Mouse (Mus musculus) hindbrain, embryonic 12.5 days (tissue): Measurements from ENCODE around the gene Rexo1. TPM values are rescaled to one million over a fixed set of nuclear protein-coding genes. Genes with fewer than 3 reads are reported as not detected.
A peak's percentile ranks its signal among the peaks of the same experiment; 100 is the strongest.

Source experiments
- ATAC-seq: fragments of 200-750 bp; cut with Nextera tagmentation; 2 replicates; pipeline ENCODE4 v1.8.0; 2017; ENCODE audit warnings: moderate TSS enrichment; ENCODE audit not compliant: low FRiP score
- H3K27ac ChIP-seq: fragments of 300-500 bp; sonication (generic); 2 replicates; pipeline ENCODE4 v1.5.1; 2016; ENCODE audit warnings: mild to moderate bottlenecking
- H3K27me3 ChIP-seq: fragments of 300-500 bp; sonication (generic); 2 replicates; pipeline ENCODE4 v1.6.1; 2016; ENCODE audit warnings: mild to moderate bottlenecking
- H3K36me3 ChIP-seq: fragments of 300-500 bp; sonication (generic); 2 replicates; pipeline ENCODE4 v1.6.1; 2016; ENCODE audit warnings: mild to moderate bottlenecking
- H3K4me1 ChIP-seq: fragments of 300-500 bp; sonication (generic); 2 replicates; pipeline ENCODE4 v1.6.1; 2016
- H3K4me2 ChIP-seq: fragments of 300-500 bp; sonication (generic); replicated peaks from 2 replicates; pipeline ENCODE4 v1.6.1; 2016; ENCODE audit warnings: mild to moderate bottlenecking
- H3K4me3 ChIP-seq: fragments of 300-500 bp; sonication (generic); 2 replicates; pipeline ENCODE4 v1.5.1; 2016; ENCODE audit warnings: mild to moderate bottlenecking
- H3K9ac ChIP-seq: fragments of 300-500 bp; sonication (generic); 2 replicates; pipeline ENCODE4 v1.6.1; 2016; ENCODE audit warnings: mild to moderate bottlenecking, moderate library complexity
- H3K9me3 ChIP-seq: fragments of 300-500 bp; sonication (generic); replicated peaks from 2 replicates; pipeline ENCODE4 v1.6.1; 2016; ENCODE audit warnings: mild to moderate bottlenecking
- WGBS: fragments of 180-500 bp; shearing (Covaris S2); methylation state at CpG from one replicate; pipeline ENCODE4 v1.1.7; 2016; 5-methylcytosine and 5-hydroxymethylcytosine counted together
- polyA plus RNA-seq: library from polyadenylated mRNA; unstranded; fragments of >200 nt; fragmentation: Nextera tagmentation; extraction: Ambion mirVana; gene quantifications from 2 replicates; pipeline ENCODE4 v1.2.1, GENCODE M21; 2016

Rexo1 gene
- polyA plus RNA-seq, 1 experiment from 2014 or later = 33.1 TPM

DNA sequence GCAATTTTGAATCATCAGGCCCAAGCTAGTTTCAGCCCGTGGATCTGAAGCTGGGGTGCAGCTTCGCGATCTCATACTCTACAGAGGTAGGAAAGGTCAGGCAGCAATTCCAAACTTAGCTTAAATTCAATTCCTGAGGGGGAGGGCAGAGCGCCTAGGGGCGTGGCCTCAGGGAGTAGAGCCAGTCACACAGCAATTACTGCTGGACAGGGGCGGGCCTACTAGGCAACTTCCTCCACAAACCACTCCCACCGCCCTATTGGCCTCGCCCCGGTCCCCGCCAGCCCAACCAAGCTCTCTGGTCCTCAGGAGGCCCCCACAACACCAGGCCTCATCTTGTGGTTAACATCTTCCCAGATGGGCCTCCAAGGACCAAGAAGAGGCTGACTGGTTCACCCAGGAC lies 8.3 kb upstream of the Rexo1 start:
- no peaks in the 10 kb centered on the region for H3K9me3 ChIP-seq
- WGBS = 46% methylated on average over 10 of the region's 10 CpGs
- peaks cover 11% of the 10 kb centered on the region for H3K36me3 ChIP-seq
- ATAC-seq = no peak
- H3K27ac ChIP-seq = peak overlapping the region; percentile 40; the same call in 1 of the 2 replicates
- peaks cover 62% of the 10 kb centered on the region for H3K4me1 ChIP-seq
- H3K4me3 ChIP-seq = no peak overlapping the region
- no peaks in the 10 kb centered on the region for H3K27me3 ChIP-seq
- no peak overlapping the region for H3K9ac ChIP-seq
- peak overlapping the region; percentile 13; the same call in 1 of the 2 replicates for H3K4me2 ChIP-seq

DNA sequence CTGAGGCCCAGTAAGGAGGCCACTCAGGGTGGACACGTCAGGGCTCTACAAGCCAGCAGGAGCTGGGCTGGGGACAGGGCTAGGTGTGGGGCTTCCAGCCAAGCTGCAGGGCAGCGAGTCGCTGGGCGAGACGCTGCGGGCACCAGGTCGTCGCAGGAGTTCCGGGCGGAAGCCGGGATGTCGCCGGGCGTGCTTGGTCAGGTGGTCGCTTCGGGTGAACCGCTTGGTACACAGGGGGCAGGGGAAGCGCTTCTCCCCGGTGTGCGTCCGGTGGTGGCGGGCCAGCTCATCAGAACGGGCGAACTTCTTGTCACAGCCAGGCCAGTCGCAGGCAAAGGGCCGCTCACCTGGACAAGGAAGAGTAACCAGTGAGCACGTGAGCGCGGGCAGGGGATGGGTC lies 7.5 kb upstream of the Rexo1 start:
- Histone ChIP-seq H3K4me3 (no peak overlapping the region), H3K9ac (0 out of 2 replicates have a peak overlapping the region, but pooled peaks have one; percentile 8), H3K36me3 (peaks cover 11% of the 10 kb centered on the region), H3K4me2 (no peak overlapping the region), H3K4me1 (peaks cover 54% of the 10 kb centered on the region), H3K27ac (no peak overlapping the region), H3K9me3 (no peaks in the 10 kb centered on the region), H3K27me3 (no peaks in the 10 kb centered on the region)
- no peak for ATAC-seq
- 93% methylated on average over 29 of the region's 29 CpGs for WGBS

DNA sequence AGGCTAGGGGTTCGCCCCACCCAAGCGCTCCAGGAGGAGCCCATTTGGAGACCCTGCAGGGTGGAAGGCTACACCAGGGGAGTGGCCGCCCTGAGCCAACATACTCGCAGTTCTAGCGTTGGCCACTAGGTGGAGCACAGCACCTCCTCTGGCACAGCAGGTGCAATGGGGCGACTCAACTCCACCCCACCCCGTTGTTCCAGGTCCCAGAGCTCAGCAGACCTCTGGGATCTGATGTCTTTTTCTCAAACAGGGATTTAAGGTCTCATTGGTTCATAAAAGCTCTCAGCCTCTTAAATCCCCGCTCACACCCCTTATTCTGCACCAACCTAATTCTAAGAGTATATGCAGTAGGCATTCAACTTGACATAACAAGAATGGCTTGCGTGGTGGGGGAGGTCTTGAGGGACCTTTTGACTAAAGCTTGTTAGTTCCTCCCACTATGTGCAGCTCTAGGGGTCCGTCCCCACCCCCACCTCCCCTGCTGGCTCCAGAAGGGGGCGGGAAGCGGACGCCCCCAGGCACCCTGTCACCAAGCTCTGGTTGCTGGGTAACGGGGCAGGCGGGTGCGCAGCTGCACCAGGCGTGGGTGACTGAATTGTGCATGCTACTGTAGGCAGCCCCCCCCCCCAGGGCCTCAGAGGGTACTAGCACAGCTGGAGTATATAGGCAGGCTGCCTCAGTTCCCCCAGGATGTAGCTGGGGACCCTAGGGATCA lies 5.2 kb upstream of the Rexo1 start:
- Histone ChIP-seq H3K4me3 (peak overlapping the region; percentile 15; the same call in 1 of the 2 replicates), H3K36me3 (peaks cover 11% of the 10 kb centered on the region), H3K9me3 (no peaks in the 10 kb centered on the region), H3K4me2 (peak overlapping the region; percentile 39), H3K4me1 (peaks cover 51% of the 10 kb centered on the region), H3K27me3 (no peaks in the 10 kb centered on the region), H3K9ac (peak overlapping the region; percentile 32; the same call in 1 of the 2 replicates), H3K27ac (peak overlapping the region; percentile 84)
- WGBS = 21% methylated on average over 17 of the region's 17 CpGs
- ATAC-seq = peak; percentile 79

DNA sequence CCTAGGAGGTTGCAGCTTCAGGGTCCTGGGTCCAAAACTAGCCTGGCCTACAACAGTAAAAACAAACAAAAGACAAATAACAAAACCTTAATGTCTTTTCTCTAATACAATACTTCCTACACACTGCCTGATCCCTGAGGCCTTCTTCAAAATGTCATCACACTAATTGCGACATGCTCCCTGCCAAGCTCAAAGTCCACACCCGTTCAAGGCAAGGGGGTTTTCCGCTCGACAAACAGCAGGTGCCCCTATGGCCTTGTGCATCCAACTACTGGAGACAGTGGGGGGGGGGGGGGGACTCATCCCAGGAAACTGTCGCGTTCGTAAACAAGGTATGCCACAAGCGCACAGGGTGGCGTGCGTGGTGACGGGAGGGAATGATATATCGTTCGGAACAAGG lies 739 bp downstream of the Rexo1 start:
- Histone ChIP-seq H3K27ac (no peak overlapping the region), H3K9ac (peak overlapping the region; percentile 94), H3K36me3 (no peaks in the 10 kb centered on the region), H3K4me2 (peak overlapping the region; percentile 94), H3K27me3 (no peaks in the 10 kb centered on the region), H3K4me1 (peaks cover 40% of the 10 kb centered on the region), H3K4me3 (peak overlapping the region; percentile 98), H3K9me3 (no peaks in the 10 kb centered on the region)
- 2% methylated on average over 13 of the region's 13 CpGs for WGBS
- no peak for ATAC-seq

DNA sequence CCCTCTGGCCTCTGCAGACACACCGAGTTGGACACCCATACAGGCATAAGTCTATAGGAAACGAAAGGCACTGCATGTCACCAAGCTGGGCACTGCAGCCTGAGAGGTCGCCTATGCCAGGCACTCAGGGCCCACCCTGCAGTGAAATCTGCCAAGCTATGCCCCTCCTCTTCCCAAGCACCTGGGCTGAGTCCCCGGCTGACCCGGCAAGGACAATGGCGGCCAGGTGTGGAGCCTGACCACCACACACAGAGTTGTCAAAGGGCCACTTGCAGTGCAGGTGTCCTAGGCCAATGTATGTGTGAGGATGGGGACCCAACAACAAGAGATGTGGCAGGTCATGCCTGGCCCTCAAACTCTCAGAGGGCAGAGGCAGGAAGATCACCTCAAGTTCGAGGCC lies 1.9 kb downstream of the Rexo1 start:
- Histone ChIP-seq H3K9me3 (no peaks in the 10 kb centered on the region), H3K27ac (no peak overlapping the region), H3K36me3 (no peaks in the 10 kb centered on the region), H3K4me3 (no peak overlapping the region), H3K4me2 (no peak overlapping the region; the same call in 1 of the 2 replicates), H3K4me1 (peaks cover 40% of the 10 kb centered on the region), H3K9ac (no peak overlapping the region), H3K27me3 (no peaks in the 10 kb centered on the region)
- no peak for ATAC-seq
- WGBS = 84% methylated on average over 7 of the region's 7 CpGs

DNA sequence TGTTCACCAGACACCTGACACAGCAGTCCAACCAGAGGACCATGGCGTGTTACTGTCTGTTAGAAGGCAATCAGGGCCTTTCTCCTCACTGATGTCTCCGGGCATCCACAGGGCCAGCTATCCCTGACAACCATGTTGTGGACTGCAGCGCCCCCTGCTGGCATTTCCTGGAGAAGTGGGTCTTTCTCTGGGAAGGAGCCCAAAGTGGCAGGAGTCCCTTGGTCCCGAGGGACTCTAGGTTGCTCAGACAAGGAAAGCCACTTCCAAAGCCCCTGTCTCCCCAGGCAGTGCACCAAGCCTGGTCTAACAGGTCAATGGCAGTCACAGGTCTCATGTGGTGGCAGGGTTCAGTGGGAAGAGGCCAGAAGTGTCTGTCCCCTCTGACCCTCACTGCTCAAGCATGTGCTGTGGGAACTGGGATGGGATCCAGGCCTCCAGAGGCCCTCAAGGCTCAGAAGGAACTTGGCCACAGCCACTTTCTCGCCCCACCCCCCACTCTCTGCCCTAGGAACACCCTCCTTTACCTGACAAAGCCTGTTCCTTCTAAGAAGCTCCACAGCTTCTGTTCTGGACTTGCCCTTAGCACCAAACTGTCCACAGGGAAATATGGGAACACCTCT lies 3.9 kb downstream of the Rexo1 start:
- Histone ChIP-seq H3K4me2 (peak overlapping the region; percentile 15; the same call in 1 of the 2 replicates), H3K9ac (peak overlapping the region; percentile 23), H3K9me3 (no peaks in the 10 kb centered on the region), H3K4me3 (no peak overlapping the region), H3K27me3 (no peaks in the 10 kb centered on the region), H3K27ac (no peak overlapping the region), H3K4me1 (peaks cover 34% of the 10 kb centered on the region), H3K36me3 (no peaks in the 10 kb centered on the region)
- 38% methylated on average over 5 of the region's 5 CpGs for WGBS
- no peak for ATAC-seq

DNA sequence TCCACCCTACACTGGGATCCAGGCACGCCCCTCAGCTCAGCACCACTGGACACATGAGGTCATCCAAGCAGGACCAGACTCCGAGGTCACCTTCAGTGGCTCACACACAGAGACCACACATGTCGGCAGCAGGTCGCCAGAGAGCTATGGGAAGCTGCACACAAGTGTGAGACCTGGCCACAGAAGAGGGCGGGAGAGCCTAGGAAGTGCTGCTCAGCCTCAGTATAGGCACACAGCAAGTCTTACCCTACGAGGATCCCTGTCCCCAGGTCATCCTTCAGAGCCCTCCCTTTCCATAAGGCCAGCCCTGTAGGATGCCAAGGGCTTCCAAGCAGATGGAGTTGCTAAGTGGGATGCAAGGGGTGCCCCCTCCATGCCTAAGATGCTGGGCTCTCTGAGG lies 7.4 kb downstream of the Rexo1 start:
- no peak for ATAC-seq
- peaks cover 18% of the 10 kb centered on the region for H3K36me3 ChIP-seq
- H3K27ac ChIP-seq = no peak overlapping the region
- WGBS = 87% methylated on average over 6 of the region's 6 CpGs
- no peaks in the 10 kb centered on the region for H3K9me3 ChIP-seq
- H3K9ac ChIP-seq = no peak overlapping the region
- H3K4me3 ChIP-seq = no peak overlapping the region
- no peaks in the 10 kb centered on the region for H3K27me3 ChIP-seq
- peaks cover 13% of the 10 kb centered on the region for H3K4me1 ChIP-seq
- no peak overlapping the region for H3K4me2 ChIP-seq

DNA sequence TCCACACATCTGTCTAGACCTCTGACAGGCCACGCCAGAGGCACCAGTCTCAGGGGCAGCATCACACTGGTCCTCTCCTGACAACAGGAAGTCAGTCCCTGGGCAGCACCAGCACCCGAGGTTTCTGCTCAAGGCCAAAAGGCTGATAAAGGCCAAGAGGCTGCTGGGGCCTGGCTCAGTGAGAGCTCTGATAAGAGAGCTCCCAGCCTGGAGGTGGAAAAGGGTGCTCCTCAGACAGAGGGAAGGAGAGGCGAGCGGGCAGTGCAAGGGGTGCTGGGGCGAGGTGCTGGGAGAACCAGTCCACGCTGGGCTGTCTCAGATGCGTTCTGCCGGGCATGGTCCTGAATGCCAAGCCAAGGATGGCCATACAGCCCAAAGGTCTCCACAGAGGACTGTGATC lies 7.8 kb downstream of the Rexo1 start:
- H3K27ac ChIP-seq = no peak overlapping the region
- H3K9ac ChIP-seq = no peak overlapping the region
- ATAC-seq = no peak
- no peaks in the 10 kb centered on the region for H3K27me3 ChIP-seq
- H3K36me3 ChIP-seq = peaks cover 22% of the 10 kb centered on the region
- no peaks in the 10 kb centered on the region for H3K9me3 ChIP-seq
- 92% methylated on average over 8 of the region's 8 CpGs for WGBS
- H3K4me2 ChIP-seq = no peak overlapping the region
- peaks cover 16% of the 10 kb centered on the region for H3K4me1 ChIP-seq
- no peak overlapping the region for H3K4me3 ChIP-seq

DNA sequence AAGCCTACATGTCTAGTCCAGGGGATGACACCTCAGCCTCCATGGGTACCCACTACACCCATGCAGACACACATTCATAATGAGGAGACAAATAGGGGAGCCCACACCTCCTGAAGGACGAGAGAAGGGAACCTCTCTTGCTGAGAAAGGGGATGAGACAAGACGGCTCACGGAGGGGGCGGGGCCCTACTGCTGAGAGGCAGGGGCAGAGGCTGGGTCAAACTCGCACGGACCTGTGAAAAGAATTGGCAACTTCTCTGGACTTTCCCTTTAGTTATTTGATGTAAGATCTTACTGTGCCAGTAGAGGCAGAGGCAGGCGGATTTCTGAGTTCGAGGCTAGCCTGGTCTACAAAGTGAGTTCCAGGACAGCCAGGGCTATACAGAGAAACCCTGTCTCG lies 9.0 kb downstream of the Rexo1 start:
- Histone ChIP-seq H3K9ac (no peak overlapping the region), H3K36me3 (peaks cover 32% of the 10 kb centered on the region), H3K4me3 (no peak overlapping the region), H3K27ac (no peak overlapping the region), H3K4me2 (no peak overlapping the region), H3K27me3 (no peaks in the 10 kb centered on the region), H3K9me3 (no peaks in the 10 kb centered on the region), H3K4me1 (peaks cover 10% of the 10 kb centered on the region)
- 68% methylated on average over 9 of the region's 9 CpGs for WGBS
- no peak for ATAC-seq

DNA sequence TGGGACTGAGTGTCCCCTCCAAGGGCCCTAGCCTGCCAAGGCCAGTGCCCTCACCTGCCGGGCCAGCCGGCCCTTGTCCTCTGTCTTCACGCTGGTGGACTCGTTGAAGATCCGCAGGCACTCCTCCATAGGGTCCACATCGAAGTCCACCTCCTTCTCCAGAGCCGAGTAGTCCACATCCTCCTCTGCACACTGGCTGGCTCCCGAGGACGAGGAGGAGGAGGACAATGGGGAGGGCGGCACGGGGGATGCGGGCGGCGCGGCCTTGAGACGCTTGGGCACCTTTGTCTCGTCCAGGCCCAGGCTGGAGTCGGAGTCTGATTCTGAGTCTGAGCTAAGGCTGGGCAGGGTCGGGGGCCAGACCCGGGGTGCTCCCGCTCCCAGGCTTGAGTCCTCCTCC lies 12.1 kb downstream of the Rexo1 start:
- Histone ChIP-seq H3K4me1 (peaks cover 6% of the 10 kb centered on the region), H3K4me2 (no peak overlapping the region), H3K36me3 (peaks cover 63% of the 10 kb centered on the region), H3K9me3 (no peaks in the 10 kb centered on the region), H3K27ac (no peak overlapping the region), H3K9ac (no peak overlapping the region), H3K27me3 (no peaks in the 10 kb centered on the region), H3K4me3 (no peak overlapping the region)
- 91% methylated on average over 21 of the region's 21 CpGs for WGBS
- ATAC-seq = no peak

DNA sequence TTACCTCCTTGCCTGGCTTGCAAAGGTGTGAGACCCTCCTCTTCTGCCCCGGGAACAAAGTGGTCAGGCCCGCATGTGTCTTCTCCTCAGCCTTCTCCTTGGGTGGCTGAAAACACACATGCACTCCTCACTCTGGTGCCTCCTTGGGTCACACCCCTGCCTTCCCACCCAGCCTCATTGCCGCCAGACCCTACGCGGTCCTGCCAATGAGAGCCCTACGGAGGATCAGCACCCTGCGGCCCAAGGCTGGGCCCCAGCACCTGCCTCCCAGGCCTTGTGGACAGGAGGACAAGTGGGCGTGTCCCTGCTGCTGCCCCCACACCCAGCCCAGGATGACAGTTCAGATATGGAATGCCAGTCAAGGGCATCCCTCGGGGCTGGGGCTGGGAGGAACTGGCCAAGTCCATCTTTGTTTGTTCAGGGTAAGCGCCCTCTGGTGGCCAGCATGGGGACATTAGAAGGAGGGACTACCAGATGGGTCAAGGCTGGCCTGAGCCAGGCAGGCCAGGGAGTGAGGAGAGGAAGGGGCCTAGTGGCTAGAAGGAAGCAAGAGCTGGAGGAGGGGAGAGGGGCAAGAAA lies 12.8 kb downstream of the Rexo1 start:
- no peak overlapping the region for H3K9ac ChIP-seq
- H3K9me3 ChIP-seq = no peaks in the 10 kb centered on the region
- H3K4me3 ChIP-seq = no peak overlapping the region
- H3K27ac ChIP-seq = 0 out of 2 replicates have a peak overlapping the region, but pooled peaks have one; percentile 32
- H3K4me1 ChIP-seq = peaks cover 6% of the 10 kb centered on the region
- H3K27me3 ChIP-seq = no peaks in the 10 kb centered on the region
- ATAC-seq = peak; percentile 54
- H3K36me3 ChIP-seq = peaks cover 70% of the 10 kb centered on the region
- WGBS = 78% methylated on average over 10 of the region's 10 CpGs
- H3K4me2 ChIP-seq = no peak overlapping the region

DNA sequence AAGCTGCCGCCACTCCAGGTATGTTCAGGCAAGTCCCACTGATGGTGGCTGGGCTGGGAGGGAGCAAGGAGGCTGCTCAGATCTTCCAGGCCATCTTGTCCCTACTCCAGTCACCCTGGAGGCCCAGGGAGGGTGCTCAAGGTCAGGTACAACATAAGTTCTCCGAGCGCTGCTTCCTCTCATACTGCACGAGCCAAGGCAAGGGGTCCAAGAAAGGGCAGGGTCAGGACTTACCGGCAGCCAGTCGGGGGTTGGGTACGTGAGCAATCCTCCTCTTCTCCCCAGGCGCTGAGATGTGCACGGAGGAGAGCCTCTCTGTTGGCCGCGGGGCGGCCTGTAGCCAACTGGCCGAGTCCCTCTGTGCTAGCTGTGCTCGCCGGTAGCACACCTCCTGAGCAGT lies 13.8 kb downstream of the Rexo1 start:
- peaks cover 6% of the 10 kb centered on the region for H3K4me1 ChIP-seq
- no peak overlapping the region for H3K4me3 ChIP-seq
- no peak for ATAC-seq
- WGBS = 87% methylated on average over 15 of the region's 15 CpGs
- H3K9ac ChIP-seq = no peak overlapping the region
- no peaks in the 10 kb centered on the region for H3K27me3 ChIP-seq
- no peaks in the 10 kb centered on the region for H3K9me3 ChIP-seq
- H3K27ac ChIP-seq = no peak overlapping the region
- H3K36me3 ChIP-seq = peaks cover 80% of the 10 kb centered on the region
- H3K4me2 ChIP-seq = no peak overlapping the region
